Mouse (Mus musculus): ENCODE measurements at regions not wholly inside any gene's neighbourhood (a gene's known extent, or its start where the extent isn't known, plus 50 kb on each side); places are given as distances from the start of the nearest gene placed in this dataset.
A peak's percentile ranks its signal among the peaks of the same experiment; 100 is the strongest.

DNA sequence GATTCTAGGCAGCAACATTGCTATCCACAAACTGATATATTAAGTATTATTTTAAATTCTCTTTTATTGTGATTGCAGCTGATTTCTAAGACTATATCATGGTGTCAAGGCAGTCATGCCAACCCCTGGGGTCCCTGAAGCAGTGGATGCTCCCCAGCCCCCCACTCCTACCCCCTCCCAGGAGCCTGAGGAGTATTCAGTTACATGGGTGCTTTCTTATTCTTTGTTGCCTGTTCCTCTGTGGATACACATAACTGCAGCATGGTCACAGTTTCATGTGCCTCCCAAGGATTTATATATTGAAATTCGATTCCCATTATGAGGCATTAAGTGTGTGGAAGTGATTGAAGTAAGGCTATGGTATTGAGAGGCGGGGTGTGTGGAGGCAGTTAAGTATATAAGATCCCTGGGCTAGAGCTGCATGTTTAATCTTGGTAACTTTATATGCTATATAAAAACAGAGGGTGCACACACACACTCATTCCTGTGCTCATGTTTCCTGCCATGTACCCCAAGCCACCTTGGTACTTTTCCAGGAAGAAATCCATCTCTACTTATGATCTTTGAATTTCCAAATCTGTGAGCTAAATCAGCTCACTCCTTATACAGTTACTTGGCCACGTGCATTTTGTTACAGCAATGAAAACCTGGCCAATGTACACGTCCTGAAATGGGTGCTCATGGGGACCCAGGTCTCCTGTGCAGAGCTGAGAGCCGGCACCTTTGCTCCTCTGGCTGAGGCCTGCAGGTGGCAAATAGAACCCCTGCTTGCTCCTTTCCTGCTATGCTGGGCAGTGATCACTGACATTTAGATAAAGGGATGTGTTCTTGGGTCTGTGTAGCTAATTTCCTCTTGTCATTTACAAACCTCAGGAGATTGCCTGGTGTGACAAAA lies 259.0 kb downstream of the Nek10 start:
- Histone ChIP-seq H3K27ac (ENCODE audit: low read length) (no peak overlapping the region), H3K4me2 (ENCODE audit: low read depth, low read length) (no peak overlapping the region), H3K9me3 (replicated peaks; ENCODE audit: control insufficient read depth, low read length) (no peaks in the 10 kb centered on the region), H3K4me1 (ENCODE audit: control insufficient read depth, insufficient read depth, low read length) (no peaks in the 10 kb centered on the region), H3K36me3 (ENCODE audit: control insufficient read depth, insufficient read depth, low read length) (no peaks in the 10 kb centered on the region), H3K4me3 (replicated peaks; ENCODE audit: low read length) (no peak overlapping the region), H3K9ac (ENCODE audit: low read length) (no peak overlapping the region), H3K27me3 (ENCODE audit: control insufficient read depth, insufficient read depth, low read length) (no peaks in the 10 kb centered on the region)
- WGBS, result 62% methylated on average over 5 of the region's 5 CpGs
- ATAC-seq (ENCODE audit: insufficient read depth, low FRiP score), result no peak

DNA sequence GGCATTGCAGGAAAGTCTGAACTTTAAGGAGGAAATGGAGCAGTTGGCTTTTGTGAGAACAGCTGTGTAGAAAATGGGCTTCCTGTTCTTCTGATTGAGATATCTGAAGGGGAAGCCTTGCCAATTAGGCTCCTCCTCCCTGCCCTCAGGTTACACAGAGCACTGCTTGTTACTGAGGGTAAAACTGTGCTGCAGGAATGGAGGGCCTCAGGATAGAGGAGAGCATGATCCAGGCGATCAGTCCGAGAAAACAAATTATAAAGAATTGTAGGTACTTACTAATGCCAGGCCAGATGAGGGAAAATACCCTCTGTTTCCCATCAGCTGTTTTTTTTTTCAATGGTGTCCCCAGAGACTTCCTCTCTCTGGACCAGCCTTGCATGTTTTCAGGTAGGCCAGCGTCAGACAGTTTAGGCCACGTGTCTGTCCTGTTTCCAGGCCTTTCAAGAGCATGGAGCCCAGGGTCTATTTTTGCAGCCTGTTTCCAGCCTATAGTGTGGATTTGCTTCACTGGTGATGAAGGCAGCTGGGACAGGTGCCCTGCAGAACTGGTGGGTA lies 259.7 kb downstream of the Nek10 start:
- Histone ChIP-seq H3K36me3 (ENCODE audit: control insufficient read depth, insufficient read depth, low read length) (no peaks in the 10 kb centered on the region), H3K9ac (ENCODE audit: low read length) (no peak overlapping the region), H3K27me3 (ENCODE audit: control insufficient read depth, insufficient read depth, low read length) (no peaks in the 10 kb centered on the region), H3K4me1 (ENCODE audit: control insufficient read depth, insufficient read depth, low read length) (no peaks in the 10 kb centered on the region), H3K27ac (ENCODE audit: low read length) (no peak overlapping the region), H3K4me2 (ENCODE audit: low read depth, low read length) (no peak overlapping the region), H3K4me3 (replicated peaks; ENCODE audit: low read length) (no peak overlapping the region), H3K9me3 (replicated peaks; ENCODE audit: control insufficient read depth, low read length) (no peaks in the 10 kb centered on the region)
- ATAC-seq (ENCODE audit: insufficient read depth, low FRiP score), result 0 out of 2 replicates have a peak, but pooled peaks have one; percentile 25
- WGBS, result 55% methylated on average over 4 of the region's 4 CpGs

DNA sequence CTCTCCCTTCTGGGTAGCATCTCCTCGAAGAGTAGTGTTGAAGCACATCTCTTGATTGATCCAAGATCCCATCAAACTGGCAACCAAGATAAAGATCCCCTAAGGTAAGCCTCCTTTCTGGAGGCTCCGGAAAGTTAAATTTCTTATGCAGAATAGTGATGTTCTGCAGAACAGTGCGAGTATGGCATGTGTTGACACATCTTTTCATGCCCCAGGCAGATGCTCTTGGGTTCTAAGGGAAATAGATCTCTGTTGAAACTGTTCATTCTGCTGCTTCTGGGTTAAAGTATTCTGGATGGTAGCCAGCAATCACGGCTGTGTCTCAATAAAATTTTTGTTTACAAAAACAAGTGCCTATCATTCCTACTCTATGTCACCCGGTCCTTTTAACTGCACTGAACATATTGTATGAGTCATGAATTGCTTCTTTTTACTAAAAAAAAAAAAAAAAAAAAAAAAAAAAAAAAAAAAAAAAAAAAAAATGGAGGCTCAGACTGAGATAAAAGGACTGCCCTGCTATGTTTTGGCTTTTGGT lies 261.8 kb downstream of the Nek10 start:
- H3K27me3 ChIP-seq (ENCODE audit: control insufficient read depth, insufficient read depth, low read length), result no peaks in the 10 kb centered on the region
- no peak for ATAC-seq (ENCODE audit: insufficient read depth, low FRiP score)
- 53% methylated on average over 5 of the region's 5 CpGs for WGBS
- no peak overlapping the region for H3K9ac ChIP-seq (ENCODE audit: low read length)
- no peaks in the 10 kb centered on the region for H3K4me1 ChIP-seq (ENCODE audit: control insufficient read depth, insufficient read depth, low read length)
- no peak overlapping the region for H3K27ac ChIP-seq (ENCODE audit: low read length)
- H3K36me3 ChIP-seq (ENCODE audit: control insufficient read depth, insufficient read depth, low read length), result no peaks in the 10 kb centered on the region
- H3K4me2 ChIP-seq (ENCODE audit: low read depth, low read length), result no peak overlapping the region
- no peak overlapping the region for H3K4me3 ChIP-seq (replicated peaks; ENCODE audit: low read length)
- no peaks in the 10 kb centered on the region for H3K9me3 ChIP-seq (replicated peaks; ENCODE audit: control insufficient read depth, low read length)

DNA sequence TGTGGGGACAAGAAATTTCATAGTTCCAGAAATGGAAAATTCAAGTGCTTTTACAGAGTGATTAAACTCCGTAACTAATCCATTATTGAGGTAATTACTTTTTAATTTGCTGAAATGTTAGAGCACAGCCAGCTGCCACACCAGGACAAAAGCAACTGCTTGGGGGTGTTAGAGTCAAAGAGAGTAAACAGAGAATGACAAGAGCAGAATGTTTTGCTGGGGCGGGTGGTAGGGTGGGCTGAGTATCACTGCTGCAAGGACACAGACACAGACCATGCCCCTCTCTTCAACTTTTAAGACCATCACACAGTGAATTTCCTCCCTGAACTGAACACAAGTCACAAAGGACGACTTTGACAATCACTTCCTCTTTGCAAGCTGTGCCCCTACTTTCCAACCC lies 272.7 kb downstream of the Nek10 start:
- Histone ChIP-seq H3K4me2 (ENCODE audit: low read depth, low read length) (no peak overlapping the region), H3K36me3 (ENCODE audit: control insufficient read depth, insufficient read depth, low read length) (no peaks in the 10 kb centered on the region), H3K9me3 (replicated peaks; ENCODE audit: control insufficient read depth, low read length) (no peaks in the 10 kb centered on the region), H3K27me3 (ENCODE audit: control insufficient read depth, insufficient read depth, low read length) (no peaks in the 10 kb centered on the region), H3K4me1 (ENCODE audit: control insufficient read depth, insufficient read depth, low read length) (no peaks in the 10 kb centered on the region), H3K9ac (ENCODE audit: low read length) (no peak overlapping the region), H3K4me3 (replicated peaks; ENCODE audit: low read length) (no peak overlapping the region), H3K27ac (ENCODE audit: low read length) (no peak overlapping the region)
- WGBS, result 38% methylated on average over 3 of the region's 3 CpGs
- no peak for ATAC-seq (ENCODE audit: insufficient read depth, low FRiP score)

DNA sequence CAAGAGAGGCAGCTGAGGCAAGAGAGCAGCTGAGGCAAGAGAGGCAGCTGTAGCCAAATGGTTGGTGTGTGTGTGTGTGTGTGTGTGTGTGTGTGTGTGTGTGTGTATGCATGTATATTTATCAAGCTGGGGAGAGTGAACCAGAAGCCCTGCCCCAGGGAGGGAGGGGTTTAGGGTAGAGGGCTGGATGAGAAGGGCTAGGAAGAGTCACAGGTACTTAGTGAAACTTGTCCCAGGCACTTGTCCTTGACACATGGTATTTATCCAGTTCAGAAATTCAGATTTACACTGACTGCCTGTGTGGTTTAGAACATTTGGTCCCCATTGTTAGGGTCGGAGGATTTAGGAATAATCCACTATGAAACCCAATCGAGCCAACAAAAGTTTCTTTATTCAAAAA lies 279.7 kb downstream of the Nek10 start:
- H3K4me2 ChIP-seq (ENCODE audit: low read depth, low read length), result no peak overlapping the region
- H3K9ac ChIP-seq (ENCODE audit: low read length), result no peak overlapping the region
- no peak overlapping the region for H3K4me3 ChIP-seq (replicated peaks; ENCODE audit: low read length)
- H3K9me3 ChIP-seq (replicated peaks; ENCODE audit: control insufficient read depth, low read length), result no peaks in the 10 kb centered on the region
- no peak overlapping the region for H3K27ac ChIP-seq (ENCODE audit: low read length)
- no peaks in the 10 kb centered on the region for H3K27me3 ChIP-seq (ENCODE audit: control insufficient read depth, insufficient read depth, low read length)
- ATAC-seq (ENCODE audit: insufficient read depth, low FRiP score), result no peak
- no peaks in the 10 kb centered on the region for H3K36me3 ChIP-seq (ENCODE audit: control insufficient read depth, insufficient read depth, low read length)
- 67% methylated on average over 2 of the region's 2 CpGs for WGBS
- H3K4me1 ChIP-seq (ENCODE audit: control insufficient read depth, insufficient read depth, low read length), result no peaks in the 10 kb centered on the region

DNA sequence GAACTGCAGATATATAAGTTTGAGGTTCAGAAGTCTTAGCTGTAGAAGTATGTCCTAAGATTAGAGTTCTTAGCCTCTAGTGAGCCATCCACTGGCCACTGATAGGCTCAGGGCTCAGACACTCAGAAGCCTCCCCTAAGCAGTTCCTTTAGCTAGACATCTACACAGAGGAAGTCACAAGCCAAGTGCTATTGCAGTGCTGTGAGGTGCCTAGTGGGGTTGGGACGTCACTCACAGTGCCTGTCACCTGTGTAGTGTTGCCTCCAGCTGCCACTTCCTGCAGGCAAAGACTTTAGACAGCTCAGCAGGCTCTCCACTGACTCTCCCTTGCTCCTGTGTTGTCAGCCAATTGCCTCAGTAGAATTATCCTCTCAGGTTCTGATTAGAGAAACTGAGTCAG lies 280.6 kb downstream of the Nek10 start:
- Histone ChIP-seq H3K36me3 (ENCODE audit: control insufficient read depth, insufficient read depth, low read length) (no peaks in the 10 kb centered on the region), H3K9ac (ENCODE audit: low read length) (no peak overlapping the region), H3K27me3 (ENCODE audit: control insufficient read depth, insufficient read depth, low read length) (no peaks in the 10 kb centered on the region), H3K9me3 (replicated peaks; ENCODE audit: control insufficient read depth, low read length) (no peaks in the 10 kb centered on the region), H3K4me2 (ENCODE audit: low read depth, low read length) (no peak overlapping the region), H3K4me1 (ENCODE audit: control insufficient read depth, insufficient read depth, low read length) (no peaks in the 10 kb centered on the region), H3K4me3 (replicated peaks; ENCODE audit: low read length) (no peak overlapping the region), H3K27ac (ENCODE audit: low read length) (no peak overlapping the region)
- ATAC-seq (ENCODE audit: insufficient read depth, low FRiP score), result no peak
- 57% methylated on average over 1 of the region's 1 CpGs for WGBS

DNA sequence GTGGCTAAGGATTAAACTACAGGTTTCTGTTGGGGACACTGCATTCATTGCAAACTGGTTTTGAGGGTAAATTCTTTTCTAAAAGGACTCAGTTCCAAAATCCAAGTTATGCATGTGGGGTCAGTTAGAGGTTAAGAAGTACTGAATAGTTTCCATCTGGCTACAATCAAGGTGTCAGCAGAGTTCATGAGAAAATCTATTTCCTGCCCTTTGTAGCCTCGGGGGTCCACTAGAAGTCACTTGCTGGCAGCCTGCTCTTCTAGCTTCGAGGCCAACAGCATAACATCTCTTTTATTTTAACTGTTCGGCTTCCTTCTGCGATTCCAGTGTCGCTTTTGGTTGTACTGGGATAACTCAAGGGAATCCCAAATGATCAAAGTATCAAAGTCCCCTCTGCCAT lies 283.8 kb downstream of the Nek10 start:
- H3K4me3 ChIP-seq (replicated peaks; ENCODE audit: low read length), result no peak overlapping the region
- H3K27me3 ChIP-seq (ENCODE audit: control insufficient read depth, insufficient read depth, low read length), result no peaks in the 10 kb centered on the region
- no peaks in the 10 kb centered on the region for H3K9me3 ChIP-seq (replicated peaks; ENCODE audit: control insufficient read depth, low read length)
- WGBS, result 66% methylated on average over 5 of the region's 5 CpGs
- H3K4me1 ChIP-seq (ENCODE audit: control insufficient read depth, insufficient read depth, low read length), result no peaks in the 10 kb centered on the region
- H3K36me3 ChIP-seq (ENCODE audit: control insufficient read depth, insufficient read depth, low read length), result no peaks in the 10 kb centered on the region
- H3K9ac ChIP-seq (ENCODE audit: low read length), result no peak overlapping the region
- H3K27ac ChIP-seq (ENCODE audit: low read length), result no peak overlapping the region
- no peak for ATAC-seq (ENCODE audit: insufficient read depth, low FRiP score)
- H3K4me2 ChIP-seq (ENCODE audit: low read depth, low read length), result no peak overlapping the region

DNA sequence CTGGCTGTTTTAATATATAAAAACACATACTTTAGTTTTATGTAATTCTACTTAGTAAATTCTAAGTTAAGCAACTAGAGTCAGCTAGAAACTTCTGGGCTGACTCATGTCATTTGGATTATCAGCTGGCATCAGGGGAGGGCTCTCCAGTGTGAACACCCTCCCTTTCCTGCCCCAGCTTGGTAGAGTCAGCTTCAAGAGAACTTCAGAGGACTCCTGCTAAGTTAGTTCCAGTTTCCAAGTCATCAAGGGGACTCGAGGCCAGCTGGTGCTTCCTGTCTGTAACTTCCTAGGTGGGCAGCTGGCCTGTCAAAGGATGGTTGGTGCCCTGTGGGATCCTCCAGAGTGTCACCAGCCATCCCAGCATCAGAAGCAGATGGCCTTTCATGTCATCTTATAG lies 293.6 kb downstream of the Nek10 start:
- 43% methylated on average over 1 of the region's 1 CpGs for WGBS
- Histone ChIP-seq H3K4me3 (replicated peaks; ENCODE audit: low read length) (no peak overlapping the region), H3K4me2 (ENCODE audit: low read depth, low read length) (no peak overlapping the region), H3K9me3 (replicated peaks; ENCODE audit: control insufficient read depth, low read length) (no peaks in the 10 kb centered on the region), H3K9ac (ENCODE audit: low read length) (no peak overlapping the region), H3K4me1 (ENCODE audit: control insufficient read depth, insufficient read depth, low read length) (no peaks in the 10 kb centered on the region), H3K27ac (ENCODE audit: low read length) (no peak overlapping the region), H3K27me3 (ENCODE audit: control insufficient read depth, insufficient read depth, low read length) (no peaks in the 10 kb centered on the region), H3K36me3 (ENCODE audit: control insufficient read depth, insufficient read depth, low read length) (no peaks in the 10 kb centered on the region)
- no peak for ATAC-seq (ENCODE audit: insufficient read depth, low FRiP score)

DNA sequence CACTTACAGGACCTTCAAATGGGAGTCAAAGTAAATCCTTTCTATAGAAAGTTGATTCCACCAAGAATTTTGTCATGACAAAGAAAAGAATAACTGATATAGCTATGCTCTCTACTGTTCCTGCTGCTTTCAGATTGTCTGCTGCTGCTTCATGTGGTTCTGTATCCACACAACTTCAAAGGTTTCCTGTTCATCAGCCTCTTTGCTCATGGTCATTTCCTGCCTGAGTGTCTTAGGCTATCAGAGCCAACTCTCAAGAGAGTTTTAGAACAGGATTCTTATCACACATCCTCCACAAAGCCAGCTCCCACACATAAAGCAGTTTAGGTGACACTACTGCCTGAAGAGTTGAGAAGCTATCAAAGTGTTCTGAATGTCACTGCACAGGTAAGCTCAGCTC lies 296.7 kb downstream of the Nek10 start:
- Histone ChIP-seq H3K4me2 (ENCODE audit: low read depth, low read length) (no peak overlapping the region), H3K4me1 (ENCODE audit: control insufficient read depth, insufficient read depth, low read length) (no peaks in the 10 kb centered on the region), H3K9ac (ENCODE audit: low read length) (no peak overlapping the region), H3K27ac (ENCODE audit: low read length) (no peak overlapping the region), H3K27me3 (ENCODE audit: control insufficient read depth, insufficient read depth, low read length) (no peaks in the 10 kb centered on the region), H3K9me3 (replicated peaks; ENCODE audit: control insufficient read depth, low read length) (no peaks in the 10 kb centered on the region), H3K36me3 (ENCODE audit: control insufficient read depth, insufficient read depth, low read length) (no peaks in the 10 kb centered on the region), H3K4me3 (replicated peaks; ENCODE audit: low read length) (no peak overlapping the region)
- no peak for ATAC-seq (ENCODE audit: insufficient read depth, low FRiP score)

All from stomach, embryonic 16.5 days (tissue).